Mouse (Mus musculus): ENCODE results near the gene AI837181. TPM values are rescaled to one million over a fixed set of nuclear protein-coding genes. Genes with fewer than 3 reads are reported as not detected.
"Not testable (repeated sequence)": the region's sequence is repeated elsewhere in the genome, so short reads cannot be mapped to it uniquely, and the experiment has no call there.

Gene AI837181
- total RNA-seq (2015; ENCODE audit: low replicate concordance) (14.8 and 16.1 TPM in 2 replicates), total RNA-seq (2017; ENCODE audit: low replicate concordance) (5.3 and 7.7 TPM in 2 replicates)

GRCm38 (mm10) chr19:5424782-5425741 is at the start of gene AI837181, which contains the start of gene Drap1:
AI837181 (plus strand) TSS chr19:5425144.
Drap1 (minus strand) TSS chr19:5424979.
- peak; percentile 78 for ATAC-seq (replicated peaks; ENCODE audit: low FRiP score, poor library complexity, severe bottlenecking)

DNA sequence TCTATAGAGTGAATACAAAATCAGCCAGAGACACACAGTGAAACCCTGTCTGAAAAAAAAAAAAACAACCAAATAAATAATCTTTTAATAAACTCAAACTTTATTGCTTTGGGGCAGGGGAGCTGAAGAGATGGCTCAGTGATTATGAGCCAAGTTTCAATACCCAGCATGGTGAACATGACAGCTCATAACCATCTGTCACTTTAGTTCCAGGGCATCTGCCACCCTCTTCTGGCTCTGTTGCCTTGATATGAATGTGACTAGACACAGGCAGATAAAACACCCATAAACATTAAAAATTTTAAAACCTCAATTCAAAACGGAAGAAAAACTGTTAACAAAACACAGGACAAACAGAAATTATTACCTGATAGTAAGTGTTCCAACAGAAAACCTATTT is 47.5 kb upstream of the AI837181 start:
- no peak for ATAC-seq (replicated peaks; ENCODE audit: low FRiP score, poor library complexity, severe bottlenecking)

DNA sequence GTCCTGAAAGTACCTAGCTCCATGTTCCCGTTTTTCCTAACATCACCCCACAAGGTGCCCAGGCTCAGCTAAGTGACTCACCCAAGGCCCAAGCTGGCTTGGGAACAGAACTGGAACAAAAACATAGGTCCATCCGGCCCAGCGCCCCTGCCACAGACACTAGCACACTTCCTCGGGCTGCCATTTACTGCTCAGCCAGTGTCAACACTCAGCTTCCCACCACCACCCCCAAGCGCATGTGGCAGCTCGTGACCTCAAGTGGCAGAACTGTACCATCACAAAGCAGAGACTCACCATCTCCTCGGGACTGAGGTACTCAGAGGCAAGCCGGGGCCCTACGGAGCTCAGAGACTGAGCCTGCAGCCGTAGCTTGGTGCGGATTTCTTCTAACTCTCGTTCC is 41.6 kb upstream of the AI837181 start:
- ATAC-seq (replicated peaks; ENCODE audit: low FRiP score, poor library complexity, severe bottlenecking), result no peak

GRCm38 (mm10) chr19:5384715-5385114 is 40.2 kb upstream of the AI837181 start:
- ATAC-seq (replicated peaks; ENCODE audit: low FRiP score, poor library complexity, severe bottlenecking), result no peak

- ATAC-seq (replicated peaks; ENCODE audit: low FRiP score, poor library complexity, severe bottlenecking), result no peak
Observed at GRCm38 (mm10) chr19:5388011-5388441, 36.9 kb upstream of the AI837181 start.

DNA sequence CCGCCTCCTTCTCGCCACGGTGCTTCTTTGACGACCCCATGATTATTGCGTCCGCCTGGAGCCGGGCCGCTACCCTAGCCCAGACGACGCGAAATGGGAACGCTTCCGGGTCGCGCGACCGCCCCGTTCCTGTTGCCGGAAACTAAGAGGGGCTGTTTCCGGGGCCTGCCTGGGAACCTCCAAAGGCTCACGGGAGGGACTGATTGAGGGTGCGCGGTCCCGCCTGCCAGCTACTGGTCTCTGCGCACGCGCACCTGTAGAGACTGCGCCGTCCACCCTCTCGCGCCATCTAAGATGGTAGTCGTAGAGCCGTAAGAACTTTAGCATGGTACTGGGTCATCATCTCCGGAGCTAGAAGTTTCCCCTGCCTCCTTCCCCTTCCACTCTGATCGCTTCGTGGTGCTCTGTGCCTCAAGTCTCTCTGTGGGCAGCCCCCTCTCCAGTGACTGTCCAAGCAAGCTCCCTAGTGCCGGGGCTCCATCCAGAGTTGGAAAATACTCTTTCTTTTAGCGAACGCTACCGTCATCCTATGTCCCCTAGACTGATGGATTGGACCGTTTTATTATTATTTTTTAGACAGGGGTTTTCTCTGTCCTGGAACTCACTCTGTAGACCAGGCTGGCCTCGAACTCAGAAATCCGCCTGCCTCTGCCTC is 36.2 kb upstream of the AI837181 start, which contains the start of gene Sart1:
TSS of gene Sart1 (minus strand) at position 116 of the 655 bp plus-strand sequence.
- peak; percentile 96 for ATAC-seq (replicated peaks; ENCODE audit: low FRiP score, poor library complexity, severe bottlenecking)

- ATAC-seq (replicated peaks; ENCODE audit: low FRiP score, poor library complexity, severe bottlenecking), result peak; percentile 41
Observed at GRCm38 (mm10) chr19:5389647-5390046, 35.3 kb upstream of the AI837181 start.

DNA sequence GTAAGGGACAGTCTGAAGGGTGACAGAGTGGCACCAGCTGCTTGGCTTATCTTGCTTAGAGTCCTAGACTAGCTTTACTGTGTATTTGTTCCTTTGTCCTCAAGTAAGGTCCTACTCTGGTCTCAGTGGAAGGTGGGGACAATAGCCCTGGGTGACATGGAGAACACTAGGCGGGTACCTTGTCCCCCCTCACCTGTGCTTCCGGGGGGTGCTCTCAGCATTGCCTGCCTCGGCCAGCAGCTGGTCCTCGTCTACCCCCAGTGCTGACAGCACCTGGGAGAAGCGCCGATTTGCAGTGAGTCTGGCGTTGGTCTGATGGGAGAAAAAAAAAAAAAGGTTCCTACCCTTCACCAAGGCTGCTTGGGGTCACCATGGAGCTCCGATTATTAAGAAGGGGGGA is 34.5 kb upstream of the AI837181 start:
- no peak for ATAC-seq (replicated peaks; ENCODE audit: low FRiP score, poor library complexity, severe bottlenecking)

GRCm38 (mm10) chr19:5392892-5393291 is 32.1 kb upstream of the AI837181 start:
- no peak for ATAC-seq (replicated peaks; ENCODE audit: low FRiP score, poor library complexity, severe bottlenecking)

- ATAC-seq (replicated peaks; ENCODE audit: low FRiP score, poor library complexity, severe bottlenecking), result no peak
Observed at GRCm38 (mm10) chr19:5394168-5394567, 30.8 kb upstream of the AI837181 start.

DNA sequence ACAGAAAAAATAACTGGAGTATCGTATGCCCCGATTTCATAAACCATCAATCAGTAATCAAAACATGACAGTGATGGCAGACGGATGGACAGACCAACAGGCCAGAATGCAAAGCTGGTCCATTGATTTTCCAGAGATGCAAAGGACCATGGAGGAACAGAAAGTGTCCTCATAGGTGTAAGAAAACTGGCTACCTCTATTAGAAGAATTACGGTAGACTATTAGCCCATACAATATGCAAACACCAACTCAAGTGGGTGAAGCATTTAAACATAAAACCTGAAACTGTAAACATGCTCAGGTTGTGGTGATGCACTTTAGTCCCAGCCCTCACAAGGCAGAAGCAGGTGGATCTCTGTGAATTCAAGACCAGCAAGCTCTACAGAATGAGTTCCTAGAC is 29.6 kb upstream of the AI837181 start:
- ATAC-seq (replicated peaks; ENCODE audit: low FRiP score, poor library complexity, severe bottlenecking), result no peak

DNA sequence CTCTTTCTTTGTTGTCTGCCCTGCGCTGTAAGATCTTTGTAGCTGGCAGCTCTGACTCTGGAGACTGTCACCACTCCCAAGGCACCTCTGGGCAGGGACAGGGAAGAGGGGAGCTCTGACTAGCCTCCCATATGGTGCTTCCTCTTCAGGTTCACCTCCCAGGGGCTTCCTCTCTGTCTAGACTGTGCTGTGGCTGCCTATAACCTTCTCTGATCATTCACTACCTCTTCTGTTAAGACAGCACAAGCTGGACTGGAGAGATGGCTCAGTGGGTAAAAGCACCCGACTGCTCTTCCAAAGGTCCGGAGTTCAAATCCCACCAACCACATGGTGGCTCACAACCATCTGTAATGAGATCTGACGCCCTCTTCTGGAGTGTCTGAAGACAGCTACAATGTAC is 23.9 kb upstream of the AI837181 start:
- not testable (repeated sequence) for ATAC-seq (replicated peaks; ENCODE audit: low FRiP score, poor library complexity, severe bottlenecking)

- ATAC-seq (replicated peaks; ENCODE audit: low FRiP score, poor library complexity, severe bottlenecking), result no peak
Observed at GRCm38 (mm10) chr19:5402293-5402692, 22.7 kb upstream of the AI837181 start, which contains the start of gene Tsga10ip. Tsga10ip (minus strand) TSS chr19:5402526.

DNA sequence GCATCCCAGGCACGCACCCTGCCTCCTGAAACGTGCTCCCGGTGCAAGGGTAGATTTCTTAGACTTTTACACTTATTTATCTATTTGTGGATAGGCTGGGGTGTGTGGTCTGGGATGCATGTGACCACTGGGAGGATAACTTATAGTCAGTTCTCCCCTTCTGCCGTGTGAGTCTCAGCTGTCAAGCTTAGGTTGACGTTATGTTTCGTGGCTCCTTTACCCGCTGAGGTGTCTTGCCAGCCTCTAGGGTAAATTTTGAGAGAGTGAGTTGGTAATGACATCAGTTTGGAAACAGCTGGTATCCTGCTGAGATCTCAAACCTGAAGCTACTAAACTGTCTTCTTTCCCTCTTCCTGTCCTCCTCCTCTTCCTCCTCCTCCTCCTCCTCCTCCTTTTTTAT is 19.0 kb upstream of the AI837181 start:
- peak; percentile 65 for ATAC-seq (replicated peaks; ENCODE audit: low FRiP score, poor library complexity, severe bottlenecking)

DNA sequence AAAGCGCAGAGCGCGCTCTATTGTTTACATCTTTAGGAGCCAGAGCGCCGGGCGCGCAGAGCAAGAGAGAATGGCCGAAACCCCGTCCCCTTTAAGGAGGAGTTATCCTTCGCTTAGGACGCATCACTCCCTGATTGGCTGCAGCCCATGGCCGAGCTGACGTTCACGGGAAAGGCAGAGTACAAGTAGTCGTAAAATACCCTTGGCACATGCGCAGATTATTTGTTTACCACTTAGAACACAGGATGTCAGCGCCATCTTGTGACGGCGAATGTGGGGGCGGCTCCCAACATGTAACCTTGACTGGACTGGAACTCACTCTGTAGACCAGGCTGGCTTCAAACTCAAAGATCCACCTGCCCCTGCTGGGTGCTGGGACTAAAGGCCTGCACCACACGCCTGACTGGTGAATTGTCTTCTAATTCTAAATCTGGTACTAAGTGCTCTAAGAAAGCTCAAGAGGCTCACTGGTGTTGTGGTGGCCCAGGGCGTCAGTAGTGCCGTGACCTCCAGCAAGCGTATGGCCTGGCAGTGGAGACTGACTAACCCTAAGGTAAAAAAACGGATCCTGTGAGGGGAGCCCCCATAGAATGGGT is 18.3 kb upstream of the AI837181 start:
- ATAC-seq (replicated peaks; ENCODE audit: low FRiP score, poor library complexity, severe bottlenecking), result peak; percentile 60

GRCm38 (mm10) chr19:5407133-5407532 is 17.8 kb upstream of the AI837181 start:
- ATAC-seq (replicated peaks; ENCODE audit: low FRiP score, poor library complexity, severe bottlenecking), result peak; percentile 84

DNA sequence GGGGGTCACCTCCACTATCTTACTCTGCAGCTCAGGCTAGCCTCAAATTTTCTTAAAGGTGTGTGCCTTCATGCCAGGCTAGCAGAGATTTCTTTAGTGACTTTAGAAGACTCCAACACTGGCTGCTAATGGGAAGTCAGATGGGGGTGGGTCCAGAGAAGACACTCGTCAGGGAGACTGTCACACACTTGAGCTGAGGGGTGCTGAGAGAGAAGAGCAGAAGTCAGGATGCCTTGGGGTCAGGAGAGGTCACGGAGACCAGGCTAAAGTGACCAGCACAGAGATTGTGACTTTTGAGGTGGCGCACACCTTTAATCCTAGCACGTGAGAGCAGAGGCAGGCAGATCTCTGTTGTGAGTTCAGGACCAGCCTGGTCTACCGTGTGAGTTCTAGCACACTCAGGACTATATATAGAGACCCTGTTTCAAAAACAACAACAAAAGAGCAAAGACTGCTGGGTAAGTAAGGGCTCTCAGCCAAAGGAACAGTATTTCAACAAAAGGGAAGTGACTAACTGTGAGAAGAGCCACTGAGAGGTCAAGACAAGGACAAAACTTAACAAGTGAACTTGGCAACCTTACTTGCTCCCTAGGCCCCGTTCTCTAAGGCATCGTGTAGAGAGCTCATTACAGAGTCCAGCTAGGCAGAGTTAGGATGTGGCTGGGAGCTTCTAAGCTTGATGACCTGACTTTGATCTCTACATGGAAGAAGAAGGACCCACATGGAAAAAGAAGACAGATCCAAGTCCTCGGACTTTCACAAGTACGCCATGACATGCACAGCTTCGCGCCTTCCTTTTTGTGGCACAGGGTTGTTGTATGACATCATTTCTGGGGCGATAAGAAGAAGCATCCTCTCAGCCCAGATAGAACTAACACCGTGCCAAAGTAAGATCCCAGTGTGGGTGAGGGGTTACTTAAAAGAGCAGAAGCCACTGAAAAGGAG is 16.6 kb upstream of the AI837181 start:
- no peak for ATAC-seq (replicated peaks; ENCODE audit: low FRiP score, poor library complexity, severe bottlenecking)

DNA sequence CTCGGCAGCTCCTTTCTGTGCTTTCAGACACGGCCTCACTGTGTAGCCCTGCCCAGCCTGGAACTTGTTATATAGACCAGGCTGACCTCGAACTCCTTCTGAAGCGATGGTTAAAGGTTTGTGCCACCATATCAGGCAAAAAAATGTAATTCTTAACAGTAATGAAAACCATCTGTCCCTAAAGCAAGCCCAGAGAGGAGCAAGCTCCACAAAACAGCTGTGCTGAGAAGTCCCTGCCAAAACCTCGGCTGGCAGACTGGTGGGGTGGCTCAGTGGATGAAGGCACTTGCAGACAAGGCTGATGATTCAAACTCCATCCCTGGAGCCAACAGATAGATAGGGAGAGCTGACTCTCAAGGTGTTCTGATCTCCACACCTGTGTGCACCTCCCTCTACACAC is 15.9 kb upstream of the AI837181 start:
- ATAC-seq (replicated peaks; ENCODE audit: low FRiP score, poor library complexity, severe bottlenecking), result no peak

GRCm38 (mm10) chr19:5410641-5411040 is 14.3 kb upstream of the AI837181 start:
- no peak for ATAC-seq (replicated peaks; ENCODE audit: low FRiP score, poor library complexity, severe bottlenecking)

Data from erythroblast, adult 5-6 weeks (primary cell).